9 mouse cellular contexts compared by ENCODE assay signal in genomic region chr2:180657394-180658013, GRCm38 (mm10). TPM values are rescaled to one million over a fixed set of nuclear protein-coding genes. Genes with fewer than 3 reads are reported as not detected.
A peak's percentile ranks its signal among the peaks of the same experiment; 100 is the strongest.
DNase-seq lines count a peak whose midpoint lies in the region; ATAC-seq lines count a peak whose summit lies in the region.
"Had no signal": no experiment of that assay in that cellular context is flagged by ENCODE, and none has a peak within 500 bp of the region (broad histone marks: within the 10 kb centered on the region; RNA-seq: fewer than 3 reads in every experiment).

No protein-coding gene starts in this region.

- no peak overlapping the region for H3K4me2 ChIP-seq in stomach, embryonic 14.5 days (replicated peaks; ENCODE audit: low read depth, low read length)

- H3K9me3 ChIP-seq in stomach, embryonic 14.5 days (ENCODE audit: control insufficient read depth, low read depth, low read length) = no peaks in the 10 kb centered on the region

- DNase-seq in A20 (ENCODE audit: low read depth, low spot score) (peak; percentile 74), adipocyte (ENCODE audit: low spot score) (peak; percentile 91), liver (peak; percentile 70)
- DNase-seq in embryo, embryonic 10.5 days (ENCODE audit: low spot score) = peak; percentile 87
- peak; percentile 41 to 45 for DNase-seq in gastrocnemius, postnatal 36 days
- DNase-seq in kidney, adult 9 months = peak; percentile 82
- peak; percentile 86 for DNase-seq in naive thymus-derived CD4-positive, alpha-beta T cell, adult 2 months (ENCODE audit: low read depth)

- peaks cover 14% of the 10 kb centered on the region for H3K36me3 ChIP-seq in stomach, embryonic 14.5 days (ENCODE audit: control insufficient read depth, insufficient read depth, low read length)

- H3K27ac ChIP-seq in stomach, embryonic 14.5 days (ENCODE audit: low read length) = no peak overlapping the region

- no peaks in the 10 kb centered on the region for H3K4me1 ChIP-seq in stomach, embryonic 14.5 days (ENCODE audit: control insufficient read depth, insufficient read depth, low read length)

- H3K27me3 ChIP-seq in stomach, embryonic 14.5 days (ENCODE audit: control insufficient read depth, insufficient read depth, low read length) = no peaks in the 10 kb centered on the region

- no peak overlapping the region for H3K4me3 ChIP-seq in stomach, embryonic 14.5 days (ENCODE audit: low read depth, low read length)
- H3K4me3 ChIP-seq: erythroblast, embryonic 14.5 days had no signal

- WGBS in stomach, embryonic 14.5 days = 79% methylated on average over 4 of the region's 4 CpGs

- 0 out of 2 replicates have a peak, but pooled peaks have one; percentile 42 for ATAC-seq in stomach, embryonic 14.5 days (ENCODE audit: insufficient number of reproducible peaks, insufficient read depth, low FRiP score, low read depth)

- H3K9ac ChIP-seq in stomach, embryonic 14.5 days (replicated peaks; ENCODE audit: low read depth, low read length) = no peak overlapping the region

- intact Hi-C loops in gastrocnemius, postnatal 36 days (cut with DNase I) = loop anchor here (5.0 kb wide), 1 partner anchor 85 kb away; no protein-coding TSS in a partner anchor

RNA-seq across cellular contexts. Expression of gene Tcfl5, which starts 15.0 kb away (rescaled TPM):
- total RNA-seq in gastrocnemius, postnatal 36 days (2021) = not detected
- polyA plus RNA-seq in stomach, embryonic 14.5 days (2014; fragmentation: Nextera tagmentation; extraction: Ambion mirVana) = 0.13 and 0.14 TPM in 2 replicates
- polyA plus RNA-seq: erythroblast, embryonic 14.5 days had no signal

RNA-seq across cellular contexts. Expression of gene Dido1, which starts 52.3 kb away (rescaled TPM):
- 10 to 100 TPM; 14.3 to 17.5 TPM for total RNA-seq in gastrocnemius, postnatal 36 days (2021)
- 39.4 and 41.2 TPM in 2 replicates for polyA plus RNA-seq in stomach, embryonic 14.5 days (2014; fragmentation: Nextera tagmentation; extraction: Ambion mirVana)

RNA-seq across cellular contexts. Expression of gene Gid8, which starts 52.4 kb away (rescaled TPM):
- 10 to 100 TPM; 32.1 to 33.8 TPM for total RNA-seq in gastrocnemius, postnatal 36 days (2021)
- 53.4 and 57.1 TPM in 2 replicates for polyA plus RNA-seq in stomach, embryonic 14.5 days (2014; fragmentation: Nextera tagmentation; extraction: Ambion mirVana)

RNA-seq across cellular contexts. Expression of gene Col9a3, which starts 59.9 kb away (rescaled TPM):
- total RNA-seq in gastrocnemius, postnatal 36 days (2021) = under 1 TPM in 1 of 2 experiments, not detected in 1; 0.15 TPM
- polyA plus RNA-seq in stomach, embryonic 14.5 days (2014; fragmentation: Nextera tagmentation; extraction: Ambion mirVana) = 6.9 and 9.8 TPM in 2 replicates
